In genomic region chr19:21577443-21577842, GRCm38 (mm10) we compare ENCODE assay signal across 27 mouse cellular contexts.
"Had no signal": no experiment of that assay in that cellular context is flagged by ENCODE, and none has a peak within 500 bp of the region (broad histone marks: within the 10 kb centered on the region; RNA-seq: fewer than 3 reads in every experiment).

No protein-coding gene starts in this region.

- H3K27me3 ChIP-seq: embryonic facial prominence, embryonic 12.5 days; embryonic facial prominence, embryonic 13.5 days; embryonic facial prominence, embryonic 15.5 days; forebrain, embryonic 12.5 days; forebrain, embryonic 13.5 days; forebrain, embryonic 15.5 days had no signal

- H3K36me3 ChIP-seq: embryonic facial prominence, embryonic 10.5 days; embryonic facial prominence, embryonic 12.5 days; embryonic facial prominence, embryonic 13.5 days; embryonic facial prominence, embryonic 15.5 days; forebrain, embryonic 10.5 days; forebrain, embryonic 12.5 days; forebrain, embryonic 15.5 days had no signal

- H3K27ac ChIP-seq: embryonic facial prominence, embryonic 10.5 days; embryonic facial prominence, embryonic 12.5 days; embryonic facial prominence, embryonic 13.5 days; embryonic facial prominence, embryonic 15.5 days; forebrain, embryonic 10.5 days; forebrain, embryonic 12.5 days; forebrain, embryonic 13.5 days; forebrain, embryonic 15.5 days; gastrocnemius, adult 2 months; heart, adult 2 months had no signal

- H3K4me3 ChIP-seq: embryonic facial prominence, embryonic 10.5 days; embryonic facial prominence, embryonic 12.5 days; embryonic facial prominence, embryonic 13.5 days; embryonic facial prominence, embryonic 15.5 days; erythroblast, embryonic 14.5 days; forebrain, embryonic 10.5 days; forebrain, embryonic 12.5 days; forebrain, embryonic 13.5 days; forebrain, embryonic 15.5 days; gastrocnemius, adult 2 months; heart, adult 2 months had no signal

- DNase-seq: cerebellum, adult 18-20 months; cerebellum, adult 2 months; cerebellum, adult 8-10 months; cerebellum, adult 9-10 months; cerebellum, adult 9-11 months; cerebellum, postnatal 10 days; cerebellum, postnatal 14 days; cerebellum, postnatal 25 days; cerebellum, postnatal 36 days; embryo, embryonic 11 days; gastrocnemius, adult 2 months; gastrocnemius, postnatal 10 days; gastrocnemius, postnatal 14 days; gastrocnemius, postnatal 25 days; gastrocnemius, postnatal 36 days; heart, adult 18-20 months; heart, adult 2 months had no signal

- ATAC-seq: forebrain, embryonic 13.5 days; forebrain, embryonic 14.5 days; forebrain, embryonic 15.5 days had no signal

- H3K4me2 ChIP-seq: embryonic facial prominence, embryonic 12.5 days; embryonic facial prominence, embryonic 13.5 days; embryonic facial prominence, embryonic 15.5 days; forebrain, embryonic 12.5 days; forebrain, embryonic 13.5 days; forebrain, embryonic 15.5 days had no signal

- H3K4me1 ChIP-seq: embryonic facial prominence, embryonic 10.5 days; embryonic facial prominence, embryonic 12.5 days; embryonic facial prominence, embryonic 13.5 days; embryonic facial prominence, embryonic 15.5 days; forebrain, embryonic 10.5 days; forebrain, embryonic 12.5 days; forebrain, embryonic 13.5 days had no signal

- H3K9ac ChIP-seq: embryonic facial prominence, embryonic 12.5 days; embryonic facial prominence, embryonic 13.5 days; embryonic facial prominence, embryonic 15.5 days; forebrain, embryonic 12.5 days; forebrain, embryonic 13.5 days; forebrain, embryonic 15.5 days had no signal

- H3K9me3 ChIP-seq: embryonic facial prominence, embryonic 10.5 days; embryonic facial prominence, embryonic 12.5 days; embryonic facial prominence, embryonic 13.5 days; embryonic facial prominence, embryonic 15.5 days; forebrain, embryonic 10.5 days; forebrain, embryonic 12.5 days; forebrain, embryonic 13.5 days; forebrain, embryonic 15.5 days had no signal
